Mouse (Mus musculus) heart, adult 2 months (tissue): ENCODE results near the gene Madcam1. TPM values are rescaled to one million over a fixed set of nuclear protein-coding genes. Genes with fewer than 3 reads are reported as not detected.

Experiments used
- DNase-seq, 2 experiments: peaks; one replicate each; pipeline ENCODE4 v3.0.0; 2021
- H3K27ac ChIP-seq: fragments of 200-600 bp; 2 replicates; pipeline ENCODE4 v1.8.1; 2022
- H3K27me3 ChIP-seq: fragments of 200-500 bp; 2 replicates; pipeline ENCODE4 v1.6.1; 2012; ENCODE audit warnings: mild to moderate bottlenecking, low read length, inconsistent platforms, mixed read lengths; ENCODE audit not compliant: control insufficient read depth, insufficient read depth
- H3K36me3 ChIP-seq: fragments of 200-500 bp; 2 replicates; pipeline ENCODE4 v1.6.1; 2012; ENCODE audit warnings: low read length, inconsistent platforms; ENCODE audit not compliant: control insufficient read depth, insufficient read depth
- H3K4me1 ChIP-seq: fragments of 200-500 bp; 2 replicates; pipeline ENCODE4 v1.6.1; 2011; ENCODE audit warnings: low read length; ENCODE audit not compliant: control insufficient read depth, insufficient read depth
- H3K4me3 ChIP-seq: fragments of 200-600 bp; 2 replicates; pipeline ENCODE4 v1.8.1; 2022
- H3K79me2 ChIP-seq: fragments of 200-500 bp; replicated peaks from 2 replicates; pipeline ENCODE4 v1.6.1; 2012; ENCODE audit warnings: mild to moderate bottlenecking, inconsistent platforms, low read length, moderate library complexity, mixed read lengths; ENCODE audit not compliant: control insufficient read depth, insufficient read depth
- H3K9ac ChIP-seq: fragments of 200-500 bp; 2 replicates; pipeline ENCODE4 v1.6.1; 2012; ENCODE audit warnings: low read depth, mild to moderate bottlenecking, control low read depth, inconsistent platforms, low read length, mixed read lengths
- CTCF ChIP-seq: fragments of 200-600 bp; IDR thresholded peaks from 2 replicates; pipeline ENCODE4 v1.8.1; 2022; ENCODE audit warnings: antibody characterized with exemption, mild to moderate bottlenecking, moderate library complexity
- EP300 ChIP-seq: fragments of 200-500 bp; IDR thresholded peaks from 2 replicates; pipeline ENCODE4 v1.6.1; 2011; ENCODE audit warnings: low read depth, low read length, control low read depth; ENCODE audit not compliant: insufficient read depth
- POLR2A ChIP-seq: fragments of 200-500 bp; IDR thresholded peaks from 2 replicates; pipeline ENCODE4 v1.6.1; 2011; ENCODE audit warnings: mild to moderate bottlenecking, low read depth, low read length, control low read depth; ENCODE audit not compliant: insufficient read depth
- WGBS: fragments of 180-500 bp; shearing (Covaris S2); methylation state at CpG from one replicate; pipeline ENCODE4 v1.1.7; 2018; 5-methylcytosine and 5-hydroxymethylcytosine counted together
- intact Hi-C: fragments of 180-260 bp; cut with DNase I; formaldehyde crosslinking; loops from one replicate; pipeline ENCODE4 v1.15.1; 2025
- polyA plus RNA-seq: library from polyadenylated mRNA; depleted of rRNA; stranded (reverse); fragments of >200 nt; gene quantifications from 2 replicates; pipeline ENCODE4 v1.2.3, GENCODE M21; 2012
- total RNA-seq, 2 experiments: library from RNA; stranded (reverse); gene quantifications; 2 replicates each; pipeline ENCODE4 v1.2.3; 2021

Gene Madcam1
- total and polyA plus RNA-seq, 3 experiments, result not detected

GRCm38 (mm10) chr10:79703541-79703940, 39.2 kb downstream of the Madcam1 start:
- peaks cover 20% of the 10 kb centered on the region for H3K4me1 ChIP-seq
- no peaks in the 10 kb centered on the region for H3K27me3 ChIP-seq
- no peak for TF ChIP-seq CTCF
- intact Hi-C loops, result no loop called here
- peak overlapping the region; percentile 99 for H3K27ac ChIP-seq
- H3K4me3 ChIP-seq, result no peak overlapping the region
- H3K9ac ChIP-seq, result no peak overlapping the region
- peaks cover 8% of the 10 kb centered on the region; the same call in 1 of the 2 replicates for H3K79me2 ChIP-seq
- WGBS, result 82% methylated on average over 10 of the region's 10 CpGs
- H3K36me3 ChIP-seq, result no peaks in the 10 kb centered on the region; the same call in 1 of the 2 replicates
- DNase-seq, result no peak

- peaks cover 8% of the 10 kb centered on the region; the same call in 1 of the 2 replicates for H3K79me2 ChIP-seq
- peak within 1 kb of the TSS; percentile 100 for H3K4me3 ChIP-seq
- WGBS, result 1% methylated on average over 63 of the region's 65 CpGs
- peak; percentile 70 for TF ChIP-seq CTCF
- TF ChIP-seq POLR2A, result peak; percentile 97
- TF ChIP-seq EP300, result peak; percentile 82; the same call in 1 of the 2 replicates
- H3K27me3 ChIP-seq, result no peaks in the 10 kb centered on the region
- DNase-seq, result peak; percentile 99 to 100
- H3K27ac ChIP-seq, result peak within 1 kb of the TSS; percentile 99
- H3K36me3 ChIP-seq, result no peaks in the 10 kb centered on the region; the same call in 1 of the 2 replicates
- H3K4me1 ChIP-seq, result peaks cover 20% of the 10 kb centered on the region
- intact Hi-C loops, result no loop called here
- H3K9ac ChIP-seq, result peak within 1 kb of the TSS; percentile 95
Observed at GRCm38 (mm10) chr10:79704065-79704969, 40.0 kb downstream of the Madcam1 start, which contains the start of gene Bsg. Bsg (plus strand) TSS chr10:79704491.

- peaks cover 22% of the 10 kb centered on the region for H3K4me1 ChIP-seq
- H3K27me3 ChIP-seq, result no peaks in the 10 kb centered on the region
- peak overlapping the region; percentile 100 for H3K4me3 ChIP-seq
- H3K36me3 ChIP-seq, result no peaks in the 10 kb centered on the region; the same call in 1 of the 2 replicates
- no peak for DNase-seq
- peaks cover 8% of the 10 kb centered on the region; the same call in 1 of the 2 replicates for H3K79me2 ChIP-seq
- H3K9ac ChIP-seq, result peak overlapping the region; percentile 95
- under 1% methylated on average over 10 of the region's 10 CpGs for WGBS
- intact Hi-C loops, result loop anchor here (5.0 kb wide), 1 partner anchor 77 kb away; no protein-coding TSS in a partner anchor
- TF ChIP-seq POLR2A (no peak), CTCF (no peak), EP300 (no peak)
- peak overlapping the region; percentile 99 for H3K27ac ChIP-seq
Observed at GRCm38 (mm10) chr10:79704970-79705360, 40.6 kb downstream of the Madcam1 start.

- peaks cover 8% of the 10 kb centered on the region; the same call in 1 of the 2 replicates for H3K79me2 ChIP-seq
- TF ChIP-seq EP300 (no peak), CTCF (no peak), POLR2A (no peak)
- H3K4me1 ChIP-seq, result peaks cover 21% of the 10 kb centered on the region
- no peaks in the 10 kb centered on the region for H3K27me3 ChIP-seq
- no peak for DNase-seq
- peak overlapping the region; percentile 100 for H3K4me3 ChIP-seq
- intact Hi-C loops, result loop anchor here (5.0 kb wide), 1 partner anchor 76 kb away; no protein-coding TSS in a partner anchor
- H3K36me3 ChIP-seq, result no peaks in the 10 kb centered on the region; the same call in 1 of the 2 replicates
- H3K9ac ChIP-seq, result peak overlapping the region; percentile 95
- peak overlapping the region; percentile 99 for H3K27ac ChIP-seq
- 47% methylated on average over 5 of the region's 5 CpGs for WGBS
Observed at GRCm38 (mm10) chr10:79705951-79706350, 41.6 kb downstream of the Madcam1 start.

GRCm38 (mm10) chr10:79706406-79707094, 42.2 kb downstream of the Madcam1 start:
- Histone ChIP-seq H3K36me3 (no peaks in the 10 kb centered on the region; the same call in 1 of the 2 replicates), H3K9ac (peak overlapping the region; percentile 95), H3K27ac (peak overlapping the region; percentile 99), H3K4me3 (peak overlapping the region; percentile 100; the same call in 1 of the 2 replicates), H3K79me2 (peaks cover 8% of the 10 kb centered on the region; the same call in 1 of the 2 replicates), H3K4me1 (peaks cover 19% of the 10 kb centered on the region), H3K27me3 (no peaks in the 10 kb centered on the region)
- 50% methylated on average over 5 of the region's 5 CpGs for WGBS
- no peak for TF ChIP-seq CTCF
- TF ChIP-seq POLR2A, result 0 out of 2 replicates have a peak, but pooled peaks have one; percentile 7
- intact Hi-C loops, result loop anchor here (5.0 kb wide), 1 partner anchor 76 kb away; no protein-coding TSS in a partner anchor
- DNase-seq, result no peak
